Mouse (Mus musculus) thymus, adult 18-20 months (tissue): ENCODE results near the gene Cysrt1.

Experiments used
- DNase-seq, 2 experiments: peaks; one replicate each; pipeline ENCODE4 v3.0.0; 2022; ENCODE audit warnings: mixed read lengths in 2 of 2

Cysrt1 gene

DNA sequence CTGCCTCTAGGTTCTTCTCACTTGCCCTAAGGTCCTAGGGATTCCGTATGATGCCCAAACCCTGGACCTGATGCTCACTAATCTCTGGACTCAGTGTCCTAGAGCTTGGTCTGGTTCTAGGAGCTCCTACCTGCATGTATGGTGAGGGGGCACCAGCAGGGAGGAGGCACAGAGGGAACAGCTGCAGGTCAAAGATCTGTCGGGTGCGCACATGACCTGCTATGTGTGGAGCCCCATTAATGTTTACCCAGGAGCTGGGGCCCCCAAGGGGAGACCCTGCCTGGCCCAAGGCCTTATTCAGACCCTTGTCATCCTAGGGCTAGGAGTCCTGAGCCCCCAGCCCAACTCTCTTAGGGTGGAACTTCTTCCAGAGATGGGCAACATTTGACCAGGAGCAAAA, 8.2 kb downstream of the Cysrt1 start, which contains the start of gene Slc34a3:
Slc34a3 (minus strand) TSS at position 315 of the 400 bp plus-strand sequence.
- no peak for DNase-seq

DNA sequence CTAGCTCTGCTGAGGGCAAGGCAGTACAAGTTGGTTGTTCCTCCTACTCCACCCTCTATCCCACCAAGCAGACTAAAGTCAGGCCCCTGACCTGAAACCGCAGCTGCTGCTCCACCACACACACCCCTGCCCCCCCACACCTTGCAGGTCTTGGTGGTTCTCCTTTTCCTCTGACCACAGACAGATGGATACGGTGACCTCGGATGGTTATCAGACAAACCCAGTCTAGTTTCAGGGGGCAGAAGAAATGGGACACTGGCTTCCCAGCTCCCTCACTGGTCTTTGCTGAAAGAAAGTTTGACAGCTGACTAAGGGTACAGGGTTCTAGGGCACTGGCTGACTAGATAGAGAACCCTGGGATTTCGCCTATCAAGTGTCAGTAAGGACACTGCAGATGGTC, 8.8 kb downstream of the Cysrt1 start:
- DNase-seq: no peak

DNA sequence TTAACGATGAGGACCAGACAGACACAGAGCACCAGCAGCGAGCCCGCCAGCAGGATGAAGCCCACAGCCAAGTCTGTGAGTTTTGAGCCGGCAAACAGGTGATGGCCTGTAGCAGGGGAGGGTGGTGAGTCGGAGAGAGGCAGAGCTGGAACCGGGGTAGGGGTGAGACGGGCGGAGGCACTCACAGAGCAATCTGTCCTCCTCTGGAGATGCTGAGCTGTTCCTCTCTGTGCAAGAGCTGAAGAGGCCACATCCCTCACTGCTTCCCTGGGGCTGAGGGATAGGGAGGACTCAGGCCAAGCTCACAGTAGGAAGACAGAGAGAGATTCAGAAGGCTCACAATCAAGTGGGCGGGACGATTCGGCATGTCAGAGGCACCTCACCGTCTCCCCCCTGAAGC, 11.2 kb downstream of the Cysrt1 start:
- no peak for DNase-seq

DNA sequence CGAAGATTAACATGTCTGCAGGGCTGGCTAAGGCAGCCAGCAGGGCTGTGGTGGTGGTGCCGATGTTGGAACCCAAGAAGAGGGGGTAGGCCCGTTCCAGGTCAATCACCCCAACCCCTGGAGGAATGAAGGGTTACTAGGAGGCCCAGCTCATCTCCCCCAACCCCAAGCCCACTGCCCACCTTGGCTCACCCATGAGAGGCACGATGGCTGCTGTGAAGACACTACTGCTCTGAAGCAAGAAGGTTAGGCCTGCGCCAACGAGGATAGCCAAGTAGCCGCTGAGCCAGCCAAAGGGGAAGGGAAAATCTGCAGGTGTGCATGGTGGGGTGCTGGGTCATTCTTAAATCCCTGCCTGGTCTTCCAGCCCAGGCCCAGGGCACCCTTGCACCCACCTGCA, 11.7 kb downstream of the Cysrt1 start:
- no peak for DNase-seq

DNA sequence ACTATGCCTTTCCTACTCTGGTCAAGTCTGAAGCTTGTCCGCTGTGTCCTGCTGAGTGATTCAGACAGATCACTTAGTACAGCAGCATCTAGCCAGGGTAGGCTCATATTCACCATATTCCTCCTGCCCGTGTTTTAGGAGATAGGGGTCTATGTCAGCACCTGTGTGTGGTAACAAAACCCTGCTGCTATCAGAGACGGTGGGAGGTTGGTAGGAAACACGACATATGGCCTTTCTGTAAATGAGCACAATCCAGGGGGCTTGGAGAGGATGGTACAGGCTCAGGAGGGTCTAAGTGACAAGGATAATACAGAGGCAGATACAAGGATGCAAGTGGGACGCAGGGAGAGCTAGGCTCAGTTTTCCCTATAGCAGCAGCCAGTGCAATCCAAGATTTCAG, 12.7 kb downstream of the Cysrt1 start:
- DNase-seq: no peak

DNA sequence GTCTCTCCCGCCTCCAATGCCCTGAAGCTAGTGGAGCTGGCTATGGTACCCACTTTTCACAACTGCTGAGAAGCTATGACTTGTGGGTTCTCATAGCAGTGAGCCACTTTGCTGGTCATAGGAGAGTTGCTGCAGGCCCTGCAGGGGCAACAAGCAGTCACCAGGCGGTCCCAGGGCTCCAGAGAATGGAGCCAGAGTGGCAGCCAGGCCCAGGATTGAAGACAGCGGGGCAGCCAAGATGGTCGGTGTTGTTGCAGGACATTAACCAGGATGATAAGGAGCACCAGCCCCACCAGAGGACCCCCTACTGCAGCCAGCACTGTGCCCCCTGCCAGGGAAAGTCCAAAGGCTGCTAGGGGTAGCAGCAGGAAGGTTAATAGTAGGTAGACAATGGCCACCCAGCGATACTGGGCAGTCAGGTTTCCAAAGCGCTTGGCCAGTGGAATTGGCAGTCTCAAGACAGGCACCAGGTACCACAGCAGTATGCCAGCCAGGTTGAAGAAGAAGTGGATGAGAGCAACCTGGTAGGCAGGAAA, 13.2 kb downstream of the Cysrt1 start:
- no peak for DNase-seq

DNA sequence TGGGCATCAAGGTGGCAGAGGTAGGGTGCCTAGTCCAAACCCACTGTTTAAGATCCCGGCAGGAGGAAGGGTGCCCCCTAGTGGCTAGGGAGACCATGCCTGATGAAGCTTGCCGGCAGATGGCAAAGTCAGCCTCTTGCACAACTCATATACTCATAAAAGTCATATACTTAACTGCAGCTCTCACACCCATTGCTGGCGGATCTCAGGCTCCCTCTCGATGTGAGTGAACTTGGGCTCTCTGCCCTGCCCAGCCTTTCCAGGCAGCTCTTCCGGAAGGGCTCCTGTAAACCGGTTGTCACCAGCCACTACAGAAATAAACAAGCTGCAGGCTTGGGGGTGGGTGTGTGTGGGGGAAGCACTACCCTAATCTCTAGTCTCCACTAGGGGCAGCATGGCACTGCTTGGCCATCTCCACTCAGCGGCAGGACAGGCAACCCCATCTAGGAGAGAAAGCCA, 13.8 kb downstream of the Cysrt1 start:
- peak; percentile 70 to 76 for DNase-seq

DNA sequence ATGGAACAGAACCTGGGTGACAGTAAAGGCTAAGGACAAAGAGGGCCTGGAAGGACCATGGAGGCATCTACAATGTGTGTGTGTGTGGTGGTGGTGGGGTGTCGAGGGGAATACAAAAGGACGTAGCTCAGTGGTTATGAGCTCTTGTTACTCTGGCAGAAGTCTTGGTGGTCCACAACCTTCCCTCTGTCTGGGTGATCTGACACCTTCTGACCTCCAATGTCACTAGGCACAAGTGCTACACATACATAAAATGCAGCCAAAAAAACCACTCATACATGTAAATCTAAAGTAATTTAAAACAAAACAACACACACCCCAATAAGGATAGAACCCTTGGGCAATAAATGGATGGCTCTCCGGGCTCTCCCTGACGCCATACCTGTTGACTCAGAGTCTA, 14.8 kb downstream of the Cysrt1 start:
- no peak for DNase-seq

DNA sequence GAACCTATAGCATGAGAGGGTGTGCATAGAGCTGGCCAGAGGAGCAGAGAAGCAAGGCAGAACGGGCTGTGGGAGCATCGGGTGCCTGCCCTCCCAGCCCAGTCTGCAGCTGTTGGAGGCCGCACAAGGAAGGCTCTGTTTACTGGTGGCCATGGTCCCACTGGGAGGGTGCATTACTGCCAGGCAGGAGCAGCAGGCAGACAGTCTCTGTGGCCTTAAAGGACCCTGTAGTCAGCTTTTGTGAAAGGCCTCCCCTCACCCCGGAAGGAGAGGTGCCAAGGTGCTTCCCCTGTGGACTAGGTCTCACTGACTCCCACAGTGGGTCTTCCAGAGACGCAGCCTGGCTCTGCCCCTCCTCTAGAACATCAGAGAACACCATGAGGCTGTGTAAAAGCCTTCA, 15.4 kb downstream of the Cysrt1 start:
- no peak for DNase-seq

DNA sequence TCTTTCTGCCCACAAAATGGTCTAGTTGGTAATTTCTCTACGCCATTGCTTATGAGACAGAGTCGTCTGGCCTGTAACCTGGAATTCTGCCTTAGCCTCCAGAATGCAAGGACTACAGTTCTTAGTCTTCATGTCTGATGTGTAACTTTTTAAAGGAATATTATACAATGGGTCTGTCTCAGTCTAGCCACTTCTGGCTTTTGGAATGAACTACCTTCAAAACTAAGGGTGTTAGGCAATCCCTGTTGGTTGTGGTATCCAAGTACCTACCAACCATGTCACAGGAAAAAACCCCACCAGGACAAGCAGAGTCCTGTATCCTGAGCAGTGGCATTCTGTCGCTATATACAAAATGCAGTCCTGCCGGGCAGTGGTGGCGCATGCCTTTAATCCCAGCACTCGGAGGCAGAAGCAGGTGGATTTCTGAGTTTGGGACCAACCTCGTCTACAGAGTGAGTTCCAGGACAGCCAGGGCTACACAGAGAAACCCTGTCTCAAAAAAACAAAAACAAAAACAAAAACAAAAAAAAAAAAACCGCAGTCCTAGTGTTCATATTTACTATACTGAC, 16.4 kb downstream of the Cysrt1 start:
- DNase-seq: no peak

DNA sequence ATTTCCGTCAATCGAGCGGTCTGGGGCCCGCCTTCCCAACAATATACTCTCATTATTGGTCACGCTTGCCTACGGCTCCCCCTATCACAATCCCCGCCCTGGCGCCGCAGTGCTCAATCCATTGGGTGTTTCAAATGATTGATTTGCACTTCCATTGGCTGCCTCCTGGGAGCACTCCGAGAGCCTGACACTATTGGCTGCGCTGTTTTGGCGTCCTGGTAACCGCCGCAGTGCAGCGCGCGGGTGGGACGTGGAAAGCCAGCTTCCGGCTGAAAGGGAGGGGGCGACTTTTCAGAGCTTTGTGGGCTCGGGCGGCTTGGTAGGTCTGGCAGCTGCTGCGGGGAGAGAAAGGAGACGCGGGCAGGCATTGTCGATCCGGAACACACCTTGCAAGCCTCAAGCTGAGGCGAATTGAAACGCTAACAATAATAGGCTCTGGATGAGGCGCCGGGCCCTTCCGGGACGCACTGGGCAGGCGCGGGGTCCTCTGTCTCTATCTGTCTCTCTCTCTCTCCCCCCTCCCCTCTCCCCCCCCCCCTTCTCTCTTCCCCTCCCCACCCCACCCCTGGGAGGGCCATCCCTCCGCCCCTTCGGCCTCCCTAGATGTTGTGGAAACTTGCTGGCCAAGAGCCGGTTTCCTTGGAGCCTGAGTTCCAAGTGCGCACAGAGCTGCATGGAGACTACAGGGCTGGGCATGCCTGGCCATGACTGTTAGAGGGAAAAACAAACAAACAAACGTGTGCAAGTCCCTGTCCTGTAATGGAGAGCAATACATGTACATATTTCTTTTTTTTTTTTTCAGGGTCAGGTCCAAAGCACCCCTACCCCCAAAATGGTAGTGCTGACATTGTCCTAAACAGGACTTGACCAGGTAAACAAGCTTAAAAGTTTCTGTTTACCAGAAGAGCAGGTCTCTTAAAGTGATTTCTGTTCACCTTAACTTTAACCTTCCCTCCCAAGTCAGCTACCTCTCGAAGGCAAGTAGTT, 17.2 kb downstream of the Cysrt1 start:
- DNase-seq: peak; percentile 99 to 100

DNA sequence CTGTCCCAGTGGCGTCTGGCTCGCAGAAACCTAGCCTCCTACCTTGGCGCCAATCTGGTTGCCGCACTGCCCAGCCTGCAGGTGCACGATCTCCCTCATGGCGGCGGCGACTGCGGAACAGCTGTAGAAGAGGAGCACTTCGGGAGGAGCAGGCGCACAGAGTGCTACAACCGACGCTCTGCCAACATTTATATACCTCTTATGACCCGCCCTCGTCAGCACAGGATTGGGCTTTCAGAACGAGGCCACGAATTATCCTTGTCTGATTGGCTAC, 17.8 kb downstream of the Cysrt1 start, which contains the start of gene Tubb4b:
Tubb4b (minus strand) TSS at position 211 of the 274 bp plus-strand sequence.
- no peak for DNase-seq

DNA sequence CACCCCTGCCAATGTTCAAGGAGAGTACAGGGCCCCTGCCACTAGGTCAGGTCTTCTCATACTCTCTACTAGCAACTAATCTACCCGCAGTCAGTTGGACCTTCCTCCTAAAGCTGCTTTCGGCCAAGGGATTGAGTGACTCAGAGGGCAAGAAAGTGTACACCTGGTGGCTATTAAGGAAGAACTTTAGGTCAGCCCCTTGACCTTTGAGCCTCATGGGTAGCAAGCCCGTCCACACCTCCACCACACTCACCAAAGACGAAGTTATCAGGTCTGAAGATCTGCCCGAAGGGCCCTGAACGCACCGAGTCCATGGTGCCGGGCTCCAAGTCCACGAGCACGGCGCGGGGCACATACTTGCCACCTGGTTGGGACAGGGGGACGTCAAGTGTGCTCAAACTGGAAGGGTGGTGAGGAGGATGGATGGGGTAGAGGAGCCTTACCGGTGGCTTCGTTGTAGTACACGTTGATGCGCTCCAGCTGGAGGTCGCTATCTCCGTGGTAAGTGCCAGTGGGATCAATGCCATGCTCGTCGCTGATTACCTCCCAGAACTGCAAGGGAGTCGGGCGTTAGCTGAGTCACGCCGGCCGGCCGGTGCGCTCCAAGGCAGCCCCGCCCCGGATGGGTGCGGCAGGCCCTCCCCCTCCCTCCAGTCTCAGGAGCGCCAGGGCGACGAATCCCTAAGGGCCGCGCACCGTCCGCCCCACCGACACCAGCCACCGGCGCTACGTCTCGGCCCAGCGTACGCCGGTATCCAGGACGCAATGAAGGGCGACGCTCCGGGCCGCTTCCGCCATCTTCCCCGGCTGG, 18.4 kb downstream of the Cysrt1 start:
- peak; percentile 74 to 79 for DNase-seq

DNA sequence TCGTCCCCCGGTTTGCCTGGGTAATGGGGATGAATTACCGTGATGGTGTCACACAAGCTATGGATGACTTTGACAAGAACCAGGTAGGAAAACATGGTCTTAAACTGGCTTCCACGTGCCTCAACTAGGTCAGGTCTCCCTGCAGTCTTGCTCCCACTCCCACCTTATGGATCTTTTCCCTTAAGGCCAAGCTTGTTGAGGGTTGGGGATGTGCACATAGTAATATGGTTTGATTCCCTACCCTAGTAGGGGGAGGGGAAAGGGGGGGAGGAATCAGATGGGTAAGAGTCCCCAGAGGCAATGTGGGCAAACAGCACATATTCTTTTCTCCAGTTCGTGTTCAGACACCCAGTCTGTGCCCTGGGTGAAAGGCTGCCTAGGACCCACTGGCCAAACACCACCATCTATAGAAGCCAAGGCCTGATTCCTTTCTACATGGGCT, 20.9 kb downstream of the Cysrt1 start:
- DNase-seq: no peak

DNA sequence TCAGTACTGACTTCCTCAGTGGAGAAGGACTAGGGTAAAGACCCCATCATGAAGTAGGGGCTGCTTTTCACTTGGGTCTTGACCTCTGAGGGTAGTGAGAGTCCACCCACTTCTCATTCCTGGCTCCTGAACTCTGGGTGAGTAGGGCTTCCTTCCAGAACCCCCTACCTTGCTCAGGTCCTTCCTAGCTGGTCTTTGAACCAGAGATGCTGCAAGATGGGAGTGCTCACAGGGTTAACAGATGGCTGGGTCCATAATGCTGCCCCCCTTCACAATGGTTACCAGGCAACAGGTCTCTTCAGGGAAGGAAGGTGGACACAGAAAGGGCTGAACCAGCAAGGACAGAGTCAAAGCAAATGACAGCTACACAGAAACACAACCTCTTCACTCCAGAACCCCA, 23.8 kb downstream of the Cysrt1 start, which contains the start of gene Fam166a:
Fam166a (plus strand) TSS at position 301 of the 400 bp plus-strand sequence.
- no peak for DNase-seq

DNA sequence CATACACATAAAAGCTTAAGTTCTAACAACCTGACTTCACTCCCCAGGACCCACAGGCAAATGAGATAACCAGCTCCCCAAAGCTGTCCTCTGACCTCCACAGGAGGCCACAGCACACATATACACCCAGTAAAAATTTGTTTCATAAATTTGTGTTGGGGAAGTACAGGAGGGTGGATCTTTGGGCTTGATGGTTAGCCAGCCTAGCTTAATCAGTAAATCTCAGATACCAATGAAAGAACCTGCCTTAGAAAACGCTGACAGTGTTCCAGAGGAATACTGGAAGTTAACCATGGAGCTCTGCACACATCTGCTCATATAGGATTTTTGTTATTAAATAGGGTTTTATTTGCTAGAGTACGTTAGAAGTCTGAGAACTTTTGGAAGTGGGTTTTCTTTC, 24.6 kb downstream of the Cysrt1 start:
- no peak for DNase-seq

DNA sequence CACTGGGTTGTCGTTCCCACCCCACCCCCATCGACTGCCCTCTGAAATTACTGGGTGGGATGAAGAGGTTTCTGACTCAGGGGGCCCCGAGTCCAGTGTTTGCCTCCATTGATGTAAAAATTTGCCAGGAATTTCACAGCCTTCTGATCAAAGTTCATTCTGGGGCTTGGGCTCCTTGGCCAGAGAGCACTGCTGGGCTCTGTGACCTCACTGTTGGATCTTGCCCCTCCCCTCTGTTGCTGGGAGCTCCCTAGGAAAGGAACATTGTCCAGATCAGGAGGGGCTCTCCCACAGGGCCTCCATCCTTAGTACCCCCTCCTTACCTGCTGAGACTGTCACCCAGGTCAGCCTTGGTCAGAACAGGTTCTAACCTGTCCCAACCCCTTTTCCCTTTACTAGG, 27.8 kb downstream of the Cysrt1 start, which contains the start of gene Stpg3:
Stpg3 (minus strand) TSS at position 194 of the 400 bp plus-strand sequence.
- DNase-seq: no peak

DNA sequence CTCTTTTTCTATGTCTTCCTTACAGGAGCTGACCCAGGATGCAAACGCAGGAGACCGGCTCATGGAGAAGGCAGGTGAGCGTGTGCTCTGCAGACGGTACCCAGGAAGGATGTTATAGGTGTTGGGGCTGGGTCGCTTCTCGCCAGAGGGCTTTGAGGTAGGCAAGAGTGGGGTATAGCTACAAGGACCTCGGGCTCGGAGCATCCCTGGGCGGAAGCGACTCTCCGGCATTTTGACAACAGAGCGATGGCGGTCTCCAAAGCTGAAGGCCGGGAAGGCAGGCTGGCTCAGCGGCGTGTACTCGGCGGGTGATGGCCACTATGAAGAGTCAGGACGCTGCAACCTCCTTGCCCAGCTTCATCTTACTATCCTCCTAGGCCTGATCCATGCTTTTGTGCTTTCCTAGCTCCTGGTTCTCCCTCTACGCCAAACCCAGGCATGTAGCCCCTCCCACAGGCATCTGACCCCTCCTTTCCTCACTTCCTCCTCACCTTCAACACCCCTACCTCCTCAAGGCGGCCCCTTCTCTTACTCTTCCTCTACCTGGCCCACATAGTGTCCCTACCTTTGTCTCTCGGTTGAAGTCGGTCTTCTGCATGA, 28.9 kb downstream of the Cysrt1 start:
- no peak for DNase-seq

DNA sequence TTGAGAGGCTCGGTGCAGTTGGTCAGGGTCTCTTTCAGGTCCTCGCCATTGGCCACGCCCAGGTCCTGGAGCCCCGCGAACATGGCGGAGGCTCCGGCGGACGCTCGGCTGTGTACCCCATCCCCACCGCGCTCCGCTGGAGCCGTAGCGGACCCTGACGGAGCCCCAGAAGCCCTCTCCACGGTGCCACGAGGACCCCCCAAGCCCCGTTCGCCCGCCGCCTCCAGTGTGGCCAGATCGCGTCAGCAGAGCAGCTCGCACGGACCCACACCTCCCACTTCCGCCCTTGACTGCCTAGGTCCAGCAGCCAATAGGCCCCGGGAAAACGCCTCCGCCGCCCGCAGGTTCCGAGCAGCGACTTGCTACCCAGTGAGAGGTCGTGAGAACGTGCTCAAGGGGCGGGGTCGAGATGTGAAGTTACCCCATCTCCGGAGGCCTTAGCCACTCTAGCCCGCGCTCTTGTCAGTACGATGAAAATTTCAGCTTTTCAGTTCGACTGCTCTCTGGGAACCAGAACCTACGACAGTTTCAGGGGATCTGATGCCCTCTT, 31.1 kb downstream of the Cysrt1 start, which contains the start of gene Nelfb:
Nelfb (minus strand) TSS at position 369 of the 550 bp plus-strand sequence.
- DNase-seq: peak; percentile 82 to 87

DNA sequence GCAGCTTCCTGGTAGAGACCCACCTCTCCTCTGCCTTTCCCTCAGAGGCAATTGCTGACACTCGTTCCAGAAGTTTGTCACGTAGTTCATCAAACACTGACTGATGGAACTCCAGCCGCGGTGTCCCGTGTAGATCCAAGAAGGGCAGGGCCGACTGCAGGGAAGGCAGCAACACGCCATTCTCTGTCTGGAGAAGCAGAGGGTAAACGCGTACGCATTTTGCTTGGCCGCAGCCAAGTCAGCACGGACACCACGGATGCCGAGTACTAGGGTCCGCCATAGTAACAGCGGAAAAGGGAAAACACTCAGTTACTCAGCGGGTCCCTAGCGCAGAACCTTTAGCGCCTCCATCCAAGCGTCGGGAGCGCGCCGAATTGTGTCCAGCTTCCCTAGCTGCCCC, 31.6 kb downstream of the Cysrt1 start:
- no peak for DNase-seq

DNA sequence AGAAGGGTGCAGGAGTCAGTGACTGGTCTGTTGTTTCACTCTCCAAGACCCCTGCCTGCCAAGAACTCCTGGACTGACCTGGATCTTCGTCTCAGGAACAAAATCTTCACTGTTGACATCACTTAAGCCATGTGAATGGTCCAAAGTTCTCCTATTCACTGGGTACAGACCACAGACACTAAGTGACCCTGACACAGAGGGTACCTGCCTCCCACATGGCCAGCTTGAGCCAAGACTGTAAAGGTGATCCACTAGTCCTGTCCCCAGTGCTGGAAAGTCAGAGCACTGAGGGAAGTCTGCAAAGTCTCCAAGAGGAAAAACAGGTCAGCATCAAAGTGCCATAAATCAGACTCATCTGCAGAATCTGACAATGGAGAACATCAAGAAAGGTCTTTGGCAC, 34.7 kb downstream of the Cysrt1 start:
- DNase-seq: no peak

DNA sequence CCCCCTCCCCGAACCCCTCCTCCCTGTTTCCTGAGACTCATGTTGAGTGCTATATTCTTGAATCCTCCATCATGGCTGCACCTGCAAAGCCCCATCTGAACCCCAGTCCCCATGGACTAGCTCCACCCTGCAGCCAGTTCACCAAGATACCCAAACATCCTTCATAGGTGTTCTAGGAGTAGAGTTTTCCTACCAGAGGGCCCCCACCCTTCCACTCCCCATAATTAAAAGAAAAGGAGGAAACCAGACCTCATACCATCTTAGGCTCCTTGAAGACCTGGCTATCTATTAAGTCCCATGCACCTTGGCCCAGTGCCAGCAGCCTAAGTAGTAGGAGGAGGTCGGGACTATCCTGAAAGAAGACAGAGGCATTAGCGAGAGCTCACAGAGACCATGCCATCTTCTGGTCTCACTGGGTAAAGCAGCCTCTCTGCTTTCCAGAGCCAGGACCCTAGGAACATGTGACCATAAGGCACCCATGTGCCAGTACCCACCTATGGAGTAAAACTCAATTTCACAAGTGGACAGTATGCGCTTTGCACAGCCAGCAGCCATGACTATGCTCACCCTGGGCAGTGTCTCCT, 38.5 kb downstream of the Cysrt1 start:
- DNase-seq: no peak
